Mouse (Mus musculus) testis, adult 2 months (tissue): ENCODE results near the gene Cryba2.

ENCODE experiments used
- CTCF ChIP-seq: fragments of 200-500 bp; IDR thresholded peaks from 2 replicates; pipeline ENCODE4 v1.5.1; 2012; ENCODE audit warnings: low read depth, mild to moderate bottlenecking, inconsistent platforms, low read length, moderate library complexity; ENCODE audit not compliant: control insufficient read depth, insufficient read depth, insufficient replicate concordance
- POLR2A ChIP-seq: fragments of 200-500 bp; IDR thresholded peaks from 2 replicates; pipeline ENCODE4 v1.6.1; 2012; ENCODE audit warnings: low read depth, mild to moderate bottlenecking, inconsistent platforms, low read length, moderate library complexity; ENCODE audit not compliant: control insufficient read depth

DNA sequence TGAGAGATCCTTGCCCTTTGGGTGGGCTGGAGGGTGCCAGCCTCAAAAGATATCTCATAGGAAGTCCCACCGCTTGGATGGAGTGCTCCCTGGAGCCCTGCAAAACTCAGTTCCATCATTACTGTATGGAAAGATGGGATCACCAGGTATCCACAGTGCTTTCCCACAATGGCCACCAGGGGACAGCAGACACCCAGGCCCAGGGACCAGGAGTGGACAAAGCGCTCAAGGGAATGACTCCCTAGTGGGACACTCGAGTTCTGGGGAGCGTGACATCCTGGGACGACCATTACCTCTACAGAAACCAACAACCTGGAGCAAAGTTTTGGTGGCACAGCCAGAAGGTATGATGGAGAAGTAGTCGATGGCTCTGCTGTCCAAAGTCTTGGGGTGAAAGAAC lies 33.8 kb upstream of the Cryba2 start:
- TF ChIP-seq CTCF (peak; percentile 75; the same call in 1 of the 2 replicates), POLR2A (no peak)
